Mouse (Mus musculus): ENCODE measurements around the gene Vav3. TPM values are rescaled to one million over a fixed set of nuclear protein-coding genes. Genes with fewer than 3 reads are reported as not detected.

Gene Vav3
- polyA plus RNA-seq, 1 experiment = 2.2 TPM

DNA sequence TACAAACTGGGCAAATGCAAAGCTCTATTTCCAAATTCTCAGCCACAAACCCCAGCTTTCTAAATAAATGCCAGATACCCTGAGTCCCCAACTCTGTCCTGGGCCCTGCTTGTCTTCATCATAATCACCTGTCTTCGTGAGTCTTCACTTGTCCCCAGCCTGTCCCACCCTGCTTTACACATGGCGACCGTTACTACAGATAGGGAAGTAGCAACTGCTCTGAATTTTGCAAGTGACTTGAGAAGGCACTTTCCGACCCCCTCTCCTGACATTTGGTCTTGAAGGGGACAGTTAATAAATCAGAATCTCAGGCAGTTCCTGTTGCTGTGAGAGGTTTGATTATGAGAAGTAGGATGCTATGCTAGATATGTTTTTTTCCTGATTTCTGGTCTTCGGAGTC is 13.4 kb downstream of the Vav3 start:
- TF ChIP-seq CEBPB (IDR thresholded peaks at IDR 0.05; ENCODE audit: low read depth) (no peak), MYOD1 (IDR thresholded peaks at IDR 0.05; ENCODE audit: control insufficient read depth, insufficient read length, low read depth) (no peak), CTCF (IDR thresholded peaks at IDR 0.05; ENCODE audit: control insufficient read depth, insufficient read depth, insufficient read length) (no peak), MYOG (IDR thresholded peaks at IDR 0.05; ENCODE audit: control insufficient read depth, extremely low read depth, insufficient read length) (no peak), USF1 (IDR thresholded peaks at IDR 0.05; ENCODE audit: low read depth) (no peak), MAX (IDR thresholded peaks at IDR 0.05) (no peak), FOSL1 (IDR thresholded peaks at IDR 0.05; ENCODE audit: insufficient read depth, low read length, poor library complexity, severe bottlenecking) (no peak)

DNA sequence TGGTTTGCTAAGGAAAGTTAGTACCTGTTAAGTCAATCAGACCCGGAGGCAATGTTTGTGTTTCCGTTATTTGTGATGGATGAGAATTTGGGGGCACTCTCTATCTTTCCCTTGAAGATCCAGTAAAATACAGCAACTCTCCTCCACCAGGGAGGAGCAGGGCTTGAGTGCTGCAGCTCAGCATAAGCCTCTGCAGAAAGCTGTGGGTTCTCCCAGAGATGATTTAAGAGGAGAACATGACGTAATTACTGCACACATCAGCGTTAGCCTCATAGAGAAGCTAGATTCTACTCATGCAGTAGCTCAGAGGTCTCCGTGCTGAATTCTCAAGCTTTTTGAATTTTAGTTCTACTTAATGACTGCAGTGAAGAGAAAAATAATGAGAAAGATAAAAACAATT is 14.7 kb downstream of the Vav3 start:
- Histone ChIP-seq H3ac (ENCODE audit: control insufficient read depth, insufficient read length, low read depth) (no peak overlapping the region), H3K79me3 (ENCODE audit: low read depth) (no peaks in the 10 kb centered on the region), H3K79me2 (ENCODE audit: control insufficient read depth, insufficient read depth) (no peaks in the 10 kb centered on the region), H3K27me3 (ENCODE audit: control insufficient read depth, insufficient read depth, insufficient read length) (no peaks in the 10 kb centered on the region), H3K36me3 (ENCODE audit: control insufficient read depth, insufficient read depth) (no peaks in the 10 kb centered on the region), H3K4me3 (ENCODE audit: insufficient read depth, poor library complexity, severe bottlenecking) (no peak overlapping the region)
- TF ChIP-seq MAX (IDR thresholded peaks at IDR 0.05) (no peak), FOSL1 (IDR thresholded peaks at IDR 0.05; ENCODE audit: insufficient read depth, low read length, poor library complexity, severe bottlenecking) (no peak), CTCF (IDR thresholded peaks at IDR 0.05; ENCODE audit: control insufficient read depth, insufficient read depth, insufficient read length) (no peak), CEBPB (IDR thresholded peaks at IDR 0.05; ENCODE audit: low read depth) (no peak), USF1 (IDR thresholded peaks at IDR 0.05; ENCODE audit: low read depth) (no peak), MYOD1 (IDR thresholded peaks at IDR 0.05; ENCODE audit: control insufficient read depth, insufficient read length, low read depth) (no peak), MYOG (IDR thresholded peaks at IDR 0.05; ENCODE audit: control insufficient read depth, extremely low read depth, insufficient read length) (no peak)

More for the DNA sequence above, 13.4 kb downstream of the Vav3 start:
- H3K4me3 ChIP-seq (ENCODE audit: insufficient read depth, poor library complexity, severe bottlenecking) = no peak overlapping the region
- no peaks in the 10 kb centered on the region for H3K36me3 ChIP-seq (ENCODE audit: control insufficient read depth, insufficient read depth)
- H3K27me3 ChIP-seq (ENCODE audit: control insufficient read depth, insufficient read depth, insufficient read length) = no peaks in the 10 kb centered on the region
- H3K79me3 ChIP-seq (ENCODE audit: low read depth) = no peaks in the 10 kb centered on the region
- H3K79me2 ChIP-seq (ENCODE audit: control insufficient read depth, insufficient read depth) = no peaks in the 10 kb centered on the region
- H3ac ChIP-seq (ENCODE audit: control insufficient read depth, insufficient read length, low read depth) = no peak overlapping the region

DNA sequence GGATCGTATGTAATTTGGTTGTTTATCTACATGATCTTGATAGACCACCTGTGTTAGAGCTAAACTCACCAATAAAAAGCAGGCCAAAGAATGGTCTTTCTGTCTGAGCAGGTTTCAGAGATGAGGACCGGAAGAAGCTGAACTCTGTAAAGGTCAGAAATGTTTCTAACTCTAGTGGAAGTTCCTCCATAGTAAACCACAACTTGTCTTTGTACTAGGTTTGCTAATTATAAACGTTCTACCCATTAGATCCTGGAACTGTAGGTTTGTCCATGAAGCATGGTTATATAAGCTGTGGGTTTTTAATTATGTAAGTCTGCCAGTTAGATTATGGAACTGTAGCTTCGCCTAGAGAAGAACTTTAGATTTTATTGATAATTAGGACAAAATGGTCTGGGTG is 20.3 kb downstream of the Vav3 start:
- no peak for TF ChIP-seq USF1 (IDR thresholded peaks at IDR 0.05; ENCODE audit: low read depth)
- no peaks in the 10 kb centered on the region for H3K79me3 ChIP-seq (ENCODE audit: low read depth)
- H3ac ChIP-seq (ENCODE audit: control insufficient read depth, insufficient read length, low read depth) = no peak overlapping the region
- H3K27me3 ChIP-seq (ENCODE audit: control insufficient read depth, insufficient read depth, insufficient read length) = no peaks in the 10 kb centered on the region
- H3K79me2 ChIP-seq (ENCODE audit: control insufficient read depth, insufficient read depth) = no peaks in the 10 kb centered on the region
- H3K4me3 ChIP-seq (ENCODE audit: insufficient read depth, poor library complexity, severe bottlenecking) = no peak overlapping the region
- H3K36me3 ChIP-seq (ENCODE audit: control insufficient read depth, insufficient read depth) = no peaks in the 10 kb centered on the region

DNA sequence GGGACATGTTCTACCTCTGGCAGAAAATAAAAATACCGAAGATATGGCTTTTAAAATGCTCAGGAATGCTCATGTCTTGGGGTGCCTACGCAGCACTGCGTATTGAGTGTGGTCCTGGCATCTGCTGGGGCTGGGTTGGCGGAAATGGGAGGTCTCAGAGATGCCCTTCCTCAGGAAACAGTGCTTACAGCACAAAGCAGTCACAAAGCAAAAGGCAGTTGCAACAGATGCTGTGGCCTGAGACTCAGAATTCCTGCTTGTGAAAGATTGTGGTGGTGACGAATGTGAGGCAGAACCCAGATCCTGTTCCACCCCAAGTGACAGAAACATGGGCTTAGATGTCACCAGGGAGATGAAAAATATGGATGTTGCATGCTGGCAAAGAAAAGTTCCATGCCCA is 21.4 kb downstream of the Vav3 start:
- H3K79me2 ChIP-seq (ENCODE audit: control insufficient read depth, insufficient read depth) = no peaks in the 10 kb centered on the region
- H3ac ChIP-seq (ENCODE audit: control insufficient read depth, insufficient read length, low read depth) = no peak overlapping the region
- no peaks in the 10 kb centered on the region for H3K36me3 ChIP-seq (ENCODE audit: control insufficient read depth, insufficient read depth)
- no peak overlapping the region for H3K4me3 ChIP-seq (ENCODE audit: insufficient read depth, poor library complexity, severe bottlenecking)
- H3K79me3 ChIP-seq (ENCODE audit: low read depth) = no peaks in the 10 kb centered on the region
- no peaks in the 10 kb centered on the region for H3K27me3 ChIP-seq (ENCODE audit: control insufficient read depth, insufficient read depth, insufficient read length)
- TF ChIP-seq MYOG (IDR thresholded peaks at IDR 0.05; ENCODE audit: control insufficient read depth, extremely low read depth, insufficient read length) (no peak), FOSL1 (IDR thresholded peaks at IDR 0.05; ENCODE audit: insufficient read depth, low read length, poor library complexity, severe bottlenecking) (no peak), CTCF (IDR thresholded peaks at IDR 0.05; ENCODE audit: control insufficient read depth, insufficient read depth, insufficient read length) (no peak), MYOD1 (IDR thresholded peaks at IDR 0.05; ENCODE audit: control insufficient read depth, insufficient read length, low read depth) (no peak), USF1 (IDR thresholded peaks at IDR 0.05; ENCODE audit: low read depth) (no peak), CEBPB (IDR thresholded peaks at IDR 0.05; ENCODE audit: low read depth) (no peak), MAX (IDR thresholded peaks at IDR 0.05) (no peak)

DNA sequence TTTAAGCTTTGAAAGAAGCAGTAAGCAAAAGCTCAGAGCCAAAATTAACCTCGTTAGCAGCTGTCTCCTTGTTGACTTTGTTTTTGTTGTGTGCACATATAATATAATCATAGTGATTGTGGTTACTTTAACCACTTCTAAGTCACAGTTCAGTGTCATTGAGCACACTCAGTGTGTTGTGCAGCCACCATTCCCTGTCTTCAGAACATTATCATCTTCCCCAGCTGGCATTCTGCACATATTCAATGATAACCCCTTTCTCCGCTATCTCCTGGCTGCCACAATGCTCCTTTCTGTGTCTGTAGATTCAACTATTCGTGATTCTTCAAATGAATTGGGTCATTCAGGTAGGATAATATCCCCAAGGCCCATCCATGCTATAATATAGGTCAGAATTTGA is 21.9 kb downstream of the Vav3 start:
- Histone ChIP-seq H3K4me3 (ENCODE audit: insufficient read depth, poor library complexity, severe bottlenecking) (no peak overlapping the region), H3K36me3 (ENCODE audit: control insufficient read depth, insufficient read depth) (no peaks in the 10 kb centered on the region), H3K79me3 (ENCODE audit: low read depth) (no peaks in the 10 kb centered on the region), H3K79me2 (ENCODE audit: control insufficient read depth, insufficient read depth) (no peaks in the 10 kb centered on the region), H3ac (ENCODE audit: control insufficient read depth, insufficient read length, low read depth) (no peak overlapping the region), H3K27me3 (ENCODE audit: control insufficient read depth, insufficient read depth, insufficient read length) (no peaks in the 10 kb centered on the region)
- no peak for TF ChIP-seq USF1 (IDR thresholded peaks at IDR 0.05; ENCODE audit: low read depth)
- TF ChIP-seq MAX (IDR thresholded peaks at IDR 0.05) = no peak
- TF ChIP-seq MYOD1 (IDR thresholded peaks at IDR 0.05; ENCODE audit: control insufficient read depth, insufficient read length, low read depth) = no peak
- no peak for TF ChIP-seq FOSL1 (IDR thresholded peaks at IDR 0.05; ENCODE audit: insufficient read depth, low read length, poor library complexity, severe bottlenecking)
- TF ChIP-seq CTCF (IDR thresholded peaks at IDR 0.05; ENCODE audit: control insufficient read depth, insufficient read depth, insufficient read length) = no peak

DNA sequence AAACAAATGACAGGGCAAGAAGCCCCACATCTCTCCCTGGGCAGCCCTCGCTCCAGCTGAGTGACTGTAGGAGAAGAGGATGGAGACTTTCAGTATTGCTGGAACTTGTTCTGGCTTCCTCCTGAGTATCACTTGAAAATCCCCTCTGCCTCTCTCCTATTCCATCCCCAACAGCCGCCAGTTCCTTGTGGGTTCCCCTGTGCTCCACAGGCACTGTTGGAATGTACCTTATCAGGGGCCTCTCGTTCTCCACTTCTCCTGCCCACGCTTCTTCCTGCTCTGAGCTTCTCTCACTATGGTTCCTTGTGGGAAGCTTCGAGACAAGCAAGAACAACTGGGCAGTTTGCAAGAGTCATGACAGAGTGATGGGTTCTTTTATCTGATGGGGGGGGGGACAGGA is 23.1 kb downstream of the Vav3 start:
- no peaks in the 10 kb centered on the region for H3K79me2 ChIP-seq (ENCODE audit: control insufficient read depth, insufficient read depth)
- H3ac ChIP-seq (ENCODE audit: control insufficient read depth, insufficient read length, low read depth) = no peak overlapping the region
- TF ChIP-seq MYOD1 (IDR thresholded peaks at IDR 0.05; ENCODE audit: control insufficient read depth, insufficient read length, low read depth) = peak; percentile 42
- TF ChIP-seq USF1 (IDR thresholded peaks at IDR 0.05; ENCODE audit: low read depth) = no peak
- TF ChIP-seq MYOG (IDR thresholded peaks at IDR 0.05; ENCODE audit: control insufficient read depth, extremely low read depth, insufficient read length) = no peak
- TF ChIP-seq CEBPB (IDR thresholded peaks at IDR 0.05; ENCODE audit: low read depth) = no peak
- no peak for TF ChIP-seq FOSL1 (IDR thresholded peaks at IDR 0.05; ENCODE audit: insufficient read depth, low read length, poor library complexity, severe bottlenecking)
- H3K36me3 ChIP-seq (ENCODE audit: control insufficient read depth, insufficient read depth) = no peaks in the 10 kb centered on the region
- no peaks in the 10 kb centered on the region for H3K27me3 ChIP-seq (ENCODE audit: control insufficient read depth, insufficient read depth, insufficient read length)
- no peak overlapping the region for H3K4me3 ChIP-seq (ENCODE audit: insufficient read depth, poor library complexity, severe bottlenecking)
- H3K79me3 ChIP-seq (ENCODE audit: low read depth) = no peaks in the 10 kb centered on the region

Measured in C2C12 (cell line).